Mouse (Mus musculus): ENCODE data around the gene Nop10. TPM values are rescaled to one million over a fixed set of nuclear protein-coding genes. Genes with fewer than 3 reads are reported as not detected.

Nop10 gene
- 192 and 212 TPM in 2 replicates for polyA plus RNA-seq (2015; fragmentation: Nextera tagmentation; extraction: Ambion mirVana)

DNA sequence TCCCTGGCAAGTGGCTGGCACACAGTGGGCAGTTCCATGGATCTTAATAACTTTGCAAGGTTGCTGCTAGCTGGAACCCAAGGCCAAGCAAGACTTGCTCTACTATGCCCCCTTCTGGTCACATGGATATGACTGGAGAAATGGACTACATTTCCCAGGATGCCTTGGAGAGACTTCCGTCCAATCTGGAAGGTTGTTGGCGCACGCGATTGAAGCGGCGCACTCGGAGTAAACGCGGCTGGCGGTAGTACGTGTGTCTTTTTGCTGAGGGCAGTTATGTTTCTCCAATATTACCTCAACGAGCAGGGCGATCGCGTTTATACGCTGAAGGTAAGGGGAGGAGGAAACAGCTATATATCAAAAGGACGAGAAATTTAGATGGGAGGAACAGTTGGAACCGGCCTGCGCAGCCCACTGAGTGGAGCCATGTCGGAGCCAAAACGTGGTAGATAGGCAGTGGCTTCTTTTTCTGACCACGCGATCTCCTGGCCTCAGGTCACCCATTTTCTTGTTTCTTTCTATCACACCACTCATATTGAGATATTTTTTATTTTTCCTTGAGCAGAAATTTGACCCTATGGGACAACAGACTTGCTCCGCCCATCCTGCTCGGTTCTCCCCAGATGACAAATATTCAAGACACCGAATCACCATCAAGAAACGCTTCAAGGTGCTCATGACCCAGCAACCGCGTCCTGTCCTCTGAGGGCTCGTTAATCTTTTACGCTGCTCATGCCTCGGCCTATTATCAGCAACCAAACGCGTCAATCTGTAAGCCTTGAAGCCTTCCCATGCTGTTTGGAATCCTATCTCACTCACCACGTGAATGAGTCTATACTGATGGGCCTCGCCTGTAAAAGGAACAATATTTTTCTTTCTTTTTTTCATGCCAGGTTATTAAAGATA, at the start of gene Nop10:
Gene Nop10, plus strand, starts transcription at position 179 of the 906 bp plus-strand sequence.

DNA sequence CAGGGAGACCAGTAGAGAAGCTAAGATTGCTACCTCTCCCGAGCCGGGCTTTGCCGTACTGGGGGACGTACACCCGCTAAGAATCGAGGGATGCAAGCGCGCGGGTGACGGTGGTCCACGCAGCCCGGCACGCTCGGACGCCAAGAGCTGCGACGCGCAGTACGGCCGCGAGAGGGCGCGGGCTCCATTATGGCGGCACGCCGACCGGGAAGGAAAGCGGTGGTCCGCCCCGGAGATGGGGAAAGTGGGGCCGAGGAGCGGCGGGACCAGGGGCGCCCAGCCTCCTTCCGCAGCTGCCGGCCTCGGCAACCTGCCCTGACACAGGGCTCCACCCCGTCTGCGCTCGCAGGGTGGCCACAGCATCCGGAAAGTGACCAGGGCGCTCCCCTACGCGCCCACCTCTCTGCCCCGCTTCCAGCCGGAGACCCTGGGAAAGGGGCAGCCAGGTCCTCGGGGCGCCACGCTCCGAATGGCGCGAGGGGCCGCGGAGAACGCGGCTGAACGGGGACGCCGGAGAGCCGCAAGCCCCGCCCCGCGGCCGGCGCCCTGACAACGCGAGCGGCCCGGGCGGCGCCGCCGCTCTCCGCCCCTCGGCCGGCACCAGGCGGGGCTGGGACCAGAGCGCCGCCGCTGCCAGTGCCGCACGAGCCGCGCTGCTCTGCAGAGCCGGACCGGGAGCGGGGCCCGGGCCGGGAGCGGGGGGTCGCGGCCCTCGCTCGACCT, 22.4 kb upstream of the Nop10 start, which contains the start of gene Lpcat4:
Gene Lpcat4, plus strand, starts transcription at position 257 of the 723 bp plus-strand sequence.

DNA sequence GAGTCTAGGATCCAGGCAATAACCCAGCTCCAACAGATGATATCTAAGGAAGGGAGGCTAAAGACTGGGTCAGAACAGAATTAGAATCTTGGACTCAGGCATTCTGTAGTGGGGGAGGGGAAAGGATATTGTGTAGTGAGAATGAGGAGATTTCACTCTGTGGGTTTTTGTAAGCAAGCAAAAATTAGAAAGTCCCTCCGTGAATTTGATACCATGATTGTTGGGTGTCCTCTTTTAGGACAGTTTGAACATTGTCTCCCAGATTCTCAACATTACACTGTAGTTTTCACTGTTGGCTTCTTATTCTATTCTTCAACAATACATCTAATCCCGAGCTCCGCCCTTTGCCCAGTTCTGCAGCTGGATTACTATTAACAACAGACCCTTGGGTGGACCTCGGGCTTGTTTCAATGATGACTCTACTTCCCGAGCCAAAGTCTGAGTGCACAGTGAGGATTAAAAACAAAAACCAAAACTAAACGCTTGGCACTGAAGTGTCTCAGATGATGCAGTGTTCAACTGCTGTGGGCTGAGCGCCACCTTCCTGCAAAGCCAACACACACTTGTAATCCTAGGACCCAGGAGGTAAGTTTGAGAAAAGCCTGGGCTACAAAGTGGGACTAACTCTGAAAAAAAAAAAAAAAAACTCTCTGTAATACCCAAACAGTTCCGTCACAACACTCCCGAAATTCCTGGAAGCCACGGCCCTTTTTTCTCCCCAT, 2.3 kb upstream of the Nop10 start, which contains the start of gene Nutm1:
Gene Nutm1, minus strand, starts transcription at position 51 of the 722 bp plus-strand sequence.

DNA sequence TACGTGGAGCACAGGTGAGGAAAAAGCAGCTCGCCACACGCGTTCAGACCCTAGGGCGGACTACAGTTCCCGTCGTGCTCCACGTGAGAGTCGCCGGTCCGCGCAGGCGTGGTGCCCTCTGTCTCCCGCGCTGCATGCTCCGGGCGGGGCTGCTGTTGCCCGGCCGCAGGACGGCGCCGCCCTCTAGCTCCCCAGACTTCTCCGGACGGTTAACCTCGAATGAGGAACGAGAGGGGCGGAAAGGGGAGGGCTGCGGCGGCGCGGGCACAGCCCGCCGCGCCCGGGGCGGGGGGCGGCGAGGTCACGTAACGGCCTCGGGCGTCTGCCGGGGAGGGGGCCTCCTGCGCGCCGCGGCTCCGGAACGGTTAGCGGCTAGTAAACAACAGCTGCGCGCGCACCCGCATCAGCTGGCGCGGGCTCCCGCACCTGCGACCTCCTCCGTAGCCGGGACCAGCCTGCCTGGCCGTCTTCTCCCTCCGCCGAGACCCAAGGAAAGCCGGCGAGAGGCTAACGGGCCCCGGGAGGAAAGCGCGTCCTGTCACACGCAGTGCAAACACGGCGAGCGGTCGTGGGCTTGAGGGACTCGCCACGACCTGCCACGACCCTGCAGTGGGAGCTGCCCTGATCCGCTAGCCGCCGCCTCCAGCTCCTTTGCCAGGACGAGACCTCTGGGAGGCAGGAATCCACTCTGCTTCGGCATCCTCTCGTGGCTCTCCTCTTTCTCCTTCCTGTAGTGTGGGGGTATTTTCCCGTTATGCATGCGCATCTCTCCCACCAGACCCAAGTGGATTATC, 3.9 kb downstream of the Nop10 start, which contains the start of gene Slc12a6:
Gene Slc12a6, plus strand, starts transcription at position 378 of the 794 bp plus-strand sequence.

DNA sequence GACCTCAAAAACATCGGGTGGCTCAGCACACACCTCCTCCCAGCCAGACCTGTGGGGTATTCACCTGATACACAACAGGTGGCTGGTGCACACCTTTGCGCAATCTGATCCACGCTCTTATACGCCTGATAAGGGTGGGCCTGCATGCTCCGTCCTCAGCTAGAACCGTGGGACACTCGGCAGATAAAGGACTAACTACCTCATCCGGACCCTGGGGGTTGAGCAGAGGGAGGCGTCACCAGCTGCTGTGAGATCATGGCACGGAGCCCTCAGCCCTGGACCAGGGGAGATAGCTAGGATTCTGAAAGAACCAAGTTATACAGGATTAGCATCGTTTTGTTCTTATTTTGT, 4.5 kb downstream of the Nop10 start, which contains the start of gene Gm21985:
Gene Gm21985, plus strand, starts transcription at position 73 of the 351 bp plus-strand sequence.

Other genes starting within 250 kb of the Nop10 start
- not detected in 2 replicates for gene Olfr1310, start 249.2 kb upstream of the Nop10 start, polyA plus RNA-seq (2015; fragmentation: Nextera tagmentation; extraction: Ambion mirVana)
- not detected in 2 replicates for gene Olfr1311, start 237.5 kb upstream of the Nop10 start, polyA plus RNA-seq (2015; fragmentation: Nextera tagmentation; extraction: Ambion mirVana)
- not detected in 2 replicates for gene Olfr1312, start 211.7 kb upstream of the Nop10 start, polyA plus RNA-seq (2015; fragmentation: Nextera tagmentation; extraction: Ambion mirVana)
- not detected in 2 replicates for gene Olfr1313, start 184.1 kb upstream of the Nop10 start, polyA plus RNA-seq (2015; fragmentation: Nextera tagmentation; extraction: Ambion mirVana)
- not detected in 2 replicates for gene Olfr1314, start 165.1 kb upstream of the Nop10 start, polyA plus RNA-seq (2015; fragmentation: Nextera tagmentation; extraction: Ambion mirVana)
- gene Olfr1315-ps1, start 146.5 kb upstream of the Nop10 start, polyA plus RNA-seq (2015; fragmentation: Nextera tagmentation; extraction: Ambion mirVana) = not detected in 2 replicates
- not detected in 2 replicates for gene Olfr1316, start 126.9 kb upstream of the Nop10 start, polyA plus RNA-seq (2015; fragmentation: Nextera tagmentation; extraction: Ambion mirVana)
- not detected in 2 replicates for gene Olfr1317, start 121.6 kb upstream of the Nop10 start, polyA plus RNA-seq (2015; fragmentation: Nextera tagmentation; extraction: Ambion mirVana)
- 0.04 TPM in 1 of 2 replicates, not detected in the other for gene Olfr1318, start 107.7 kb upstream of the Nop10 start, polyA plus RNA-seq (2015; fragmentation: Nextera tagmentation; extraction: Ambion mirVana)
- 30.5 and 31.2 TPM in 2 replicates for gene Lpcat4, start 22.5 kb upstream of the Nop10 start, polyA plus RNA-seq (2015; fragmentation: Nextera tagmentation; extraction: Ambion mirVana)
- gene Nutm1, start 2.6 kb upstream of the Nop10 start, polyA plus RNA-seq (2015; fragmentation: Nextera tagmentation; extraction: Ambion mirVana) = 0.06 and 0.10 TPM in 2 replicates
- 12.4 and 14.3 TPM in 2 replicates for gene Slc12a6, start 3.9 kb downstream of the Nop10 start, polyA plus RNA-seq (2015; fragmentation: Nextera tagmentation; extraction: Ambion mirVana)
- not detected in 2 replicates for gene Gm21985, start 4.4 kb downstream of the Nop10 start, polyA plus RNA-seq (2015; fragmentation: Nextera tagmentation; extraction: Ambion mirVana)
- 283 and 285 TPM in 2 replicates for gene Emc4, start 106.1 kb downstream of the Nop10 start, polyA plus RNA-seq (2015; fragmentation: Nextera tagmentation; extraction: Ambion mirVana)
- 21.4 and 22.9 TPM in 2 replicates for gene Katnbl1, start 117.3 kb downstream of the Nop10 start, polyA plus RNA-seq (2015; fragmentation: Nextera tagmentation; extraction: Ambion mirVana)
- gene Emc7, start 193.1 kb downstream of the Nop10 start, polyA plus RNA-seq (2015; fragmentation: Nextera tagmentation; extraction: Ambion mirVana) = 39.1 and 42.8 TPM in 2 replicates
- gene Chrm5, start 218.8 kb downstream of the Nop10 start, polyA plus RNA-seq (2015; fragmentation: Nextera tagmentation; extraction: Ambion mirVana) = 2.1 and 2.3 TPM in 2 replicates
- gene Aven, start 231.0 kb downstream of the Nop10 start, polyA plus RNA-seq (2015; fragmentation: Nextera tagmentation; extraction: Ambion mirVana) = 4.8 and 5.2 TPM in 2 replicates

All from neural tube, postnatal 0 days (tissue).